Mouse (Mus musculus): ENCODE results near the gene Evx2.

Evx2 gene

DNA sequence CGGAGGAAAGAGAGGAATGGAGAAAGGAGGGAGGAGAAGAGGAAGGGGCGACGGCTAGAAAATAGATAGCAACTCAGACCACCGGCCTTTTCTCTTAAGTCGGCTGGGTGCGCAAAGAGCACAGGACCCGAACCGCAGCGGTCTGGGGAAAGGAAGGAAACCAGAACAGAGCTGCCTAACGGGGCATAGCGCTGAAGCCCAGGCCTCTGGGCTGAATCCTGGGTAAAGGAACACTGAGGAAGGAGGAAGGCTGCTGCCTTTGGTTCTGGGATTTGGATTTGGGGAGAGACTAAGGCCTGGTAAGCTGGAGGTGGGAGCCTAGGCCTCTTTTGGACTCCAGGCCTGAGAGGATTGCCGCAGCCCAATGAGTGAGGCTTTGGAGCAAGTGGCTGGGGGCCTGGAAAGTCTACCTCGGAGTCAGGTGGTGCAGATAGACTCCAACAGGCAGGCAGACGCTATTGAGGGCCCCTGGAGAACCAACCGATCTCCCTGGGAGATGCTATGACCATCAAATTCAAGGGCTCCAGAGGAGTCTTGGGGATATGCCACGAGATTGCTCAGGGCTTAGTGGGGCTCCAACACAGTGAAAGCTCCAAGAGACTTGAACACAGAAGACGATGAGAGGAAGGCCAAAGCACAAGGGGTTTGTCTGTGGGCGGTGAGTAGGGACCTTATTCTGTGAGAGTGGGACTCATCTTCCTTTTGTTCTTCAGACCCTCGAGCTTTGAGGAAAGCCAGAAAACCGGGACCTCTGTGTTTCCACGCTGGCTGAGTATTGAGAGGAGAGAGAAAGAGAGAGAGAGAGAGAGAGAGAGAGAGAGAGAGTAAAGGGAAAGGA lies 21.4 kb upstream of the Evx2 start:
- DNase-seq (ENCODE audit: low spot score): no peak

DNA sequence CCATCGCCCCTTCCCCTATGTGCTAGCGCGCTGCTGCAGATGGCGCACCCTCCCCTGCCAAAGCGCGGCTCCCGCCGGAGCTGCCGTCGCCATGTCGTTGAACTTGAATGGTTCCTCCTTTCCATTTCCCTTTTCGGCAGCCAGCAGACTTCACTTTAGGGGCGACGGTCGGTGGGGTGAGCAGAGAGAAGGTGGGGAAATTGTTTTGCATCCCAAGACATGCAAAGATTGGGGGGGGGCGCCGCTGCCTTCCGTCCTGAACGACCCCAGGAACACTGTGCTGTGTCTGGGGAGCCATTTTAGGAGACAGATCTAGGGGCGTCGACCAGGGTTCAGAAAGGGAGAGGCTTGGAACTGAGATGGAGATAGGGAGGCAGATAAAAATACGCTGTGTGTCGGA lies 20.6 kb upstream of the Evx2 start:
- no peak for DNase-seq (ENCODE audit: low spot score)

DNA sequence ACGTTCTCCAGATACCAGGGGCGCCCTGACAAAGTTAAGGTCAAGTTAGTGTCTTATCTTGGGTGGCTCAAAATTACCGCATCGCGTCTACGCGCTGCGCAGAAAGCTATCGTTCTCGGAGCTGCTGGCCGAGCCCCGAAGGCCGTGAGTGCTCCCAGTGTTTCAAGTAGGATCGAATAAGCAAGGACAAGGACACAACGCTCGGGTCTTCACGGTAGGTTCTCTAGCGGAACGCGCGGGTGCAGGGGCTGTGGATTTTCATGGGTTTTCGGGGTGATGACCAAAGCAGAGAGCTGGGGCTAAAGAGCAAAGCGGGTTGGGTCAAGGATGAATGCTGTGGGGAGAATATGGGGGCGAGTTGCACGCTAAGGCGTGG lies 20.2 kb upstream of the Evx2 start:
- DNase-seq (ENCODE audit: low spot score): no peak

GRCm38 (mm10) chr2:74678891-74679595 lies 19.7 kb upstream of the Evx2 start, which contains the start of gene Hoxd11:
Hoxd11 (plus strand) TSS chr2:74679557.
- DNase-seq (ENCODE audit: low spot score): no peak

DNA sequence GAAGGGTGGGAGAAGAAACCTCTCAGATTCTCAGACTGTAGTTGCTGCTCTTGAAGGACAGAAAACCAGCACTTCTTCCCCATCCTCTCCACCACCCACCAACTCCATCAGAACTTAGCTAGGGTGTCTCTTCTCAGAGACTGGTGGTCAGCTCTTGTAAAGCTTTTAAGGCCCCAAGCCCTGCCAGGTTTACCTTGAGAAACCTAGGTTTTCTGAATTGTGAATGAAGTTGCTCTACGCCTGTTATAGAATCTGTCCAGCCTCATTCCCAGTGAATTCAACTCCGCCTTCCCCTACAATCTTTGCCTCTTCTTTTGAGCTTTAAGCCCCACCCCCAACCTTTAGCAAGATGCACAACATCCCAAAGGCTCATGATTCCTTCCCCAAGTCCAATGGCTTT lies 17.7 kb upstream of the Evx2 start:
- DNase-seq (ENCODE audit: low spot score): no peak

DNA sequence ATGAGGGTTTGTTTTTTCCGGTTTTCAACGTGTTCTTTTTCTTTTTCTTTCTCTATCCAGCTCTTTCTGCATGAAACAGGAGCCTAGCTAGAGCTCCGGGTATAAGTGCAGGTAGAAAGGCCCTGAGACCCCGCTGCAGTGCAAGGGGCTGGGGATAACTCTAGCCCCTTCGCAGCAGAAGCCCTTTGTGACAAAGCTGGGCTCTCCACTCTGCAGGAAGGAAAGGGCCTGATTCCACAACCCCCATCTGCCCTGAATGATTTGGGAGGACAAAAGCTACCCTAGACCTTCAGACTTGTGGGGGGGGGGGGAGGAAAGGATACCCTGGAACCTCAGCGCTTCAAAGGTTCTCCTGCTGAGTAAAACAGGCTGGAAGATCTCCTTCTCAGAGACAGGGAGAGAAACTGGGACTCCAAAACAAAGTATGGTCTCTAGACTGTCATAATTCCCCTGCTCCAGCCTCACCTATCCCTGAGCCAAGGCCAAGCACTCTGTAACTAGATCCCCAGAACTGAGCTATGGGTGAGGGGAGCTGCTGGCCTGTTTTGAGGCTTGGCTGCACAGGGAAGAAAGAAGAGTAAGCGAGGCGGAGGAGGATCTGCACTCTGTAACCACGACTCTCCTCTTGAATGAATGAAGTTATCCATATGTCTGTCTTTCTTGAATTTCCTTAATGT lies 17.2 kb upstream of the Evx2 start:
- DNase-seq (ENCODE audit: low spot score): no peak

- DNase-seq (ENCODE audit: low spot score): no peak
Observed at GRCm38 (mm10) chr2:74675666-74676282, 16.4 kb upstream of the Evx2 start.

DNA sequence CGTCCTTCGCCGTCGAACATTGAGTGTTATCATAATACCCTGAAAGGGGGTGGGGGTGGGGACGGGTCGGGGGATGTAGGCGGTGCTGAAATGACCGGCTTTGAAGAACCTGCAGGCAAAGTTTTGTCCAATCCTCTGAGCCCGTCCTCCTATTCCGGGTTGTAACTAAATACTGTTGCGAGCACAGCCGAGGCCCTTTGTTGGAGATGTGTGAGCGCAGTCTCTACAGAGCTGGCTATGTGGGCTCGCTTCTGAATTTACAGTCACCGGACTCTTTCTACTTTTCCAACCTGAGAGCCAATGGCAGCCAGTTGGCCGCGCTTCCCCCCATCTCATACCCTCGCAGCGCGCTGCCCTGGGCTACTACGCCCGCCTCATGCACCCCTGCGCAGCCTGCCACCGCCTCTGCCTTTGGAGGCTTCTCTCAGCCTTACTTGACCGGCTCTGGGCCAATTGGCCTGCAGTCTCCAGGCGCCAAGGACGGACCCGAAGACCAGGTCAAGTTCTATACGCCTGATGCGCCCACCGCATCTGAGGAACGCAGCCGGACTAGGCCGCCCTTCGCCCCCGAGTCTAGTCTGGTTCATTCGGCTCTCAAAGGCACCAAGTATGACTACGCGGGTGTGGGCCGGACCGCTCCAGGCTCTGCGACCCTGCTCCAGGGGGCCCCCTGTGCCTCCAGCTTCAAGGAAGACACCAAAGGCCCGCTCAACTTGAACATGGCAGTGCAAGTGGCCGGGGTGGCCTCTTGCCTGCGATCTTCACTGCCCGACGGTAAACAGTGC lies 15.7 kb upstream of the Evx2 start, which contains the start of gene Hoxd12:
Gene Hoxd12 (plus strand): TSS at position 133 of the 785 bp plus-strand sequence.
- no peak for DNase-seq (ENCODE audit: low spot score)

GRCm38 (mm10) chr2:74673835-74674425 lies 14.6 kb upstream of the Evx2 start:
- no peak for DNase-seq (ENCODE audit: low spot score)

DNA sequence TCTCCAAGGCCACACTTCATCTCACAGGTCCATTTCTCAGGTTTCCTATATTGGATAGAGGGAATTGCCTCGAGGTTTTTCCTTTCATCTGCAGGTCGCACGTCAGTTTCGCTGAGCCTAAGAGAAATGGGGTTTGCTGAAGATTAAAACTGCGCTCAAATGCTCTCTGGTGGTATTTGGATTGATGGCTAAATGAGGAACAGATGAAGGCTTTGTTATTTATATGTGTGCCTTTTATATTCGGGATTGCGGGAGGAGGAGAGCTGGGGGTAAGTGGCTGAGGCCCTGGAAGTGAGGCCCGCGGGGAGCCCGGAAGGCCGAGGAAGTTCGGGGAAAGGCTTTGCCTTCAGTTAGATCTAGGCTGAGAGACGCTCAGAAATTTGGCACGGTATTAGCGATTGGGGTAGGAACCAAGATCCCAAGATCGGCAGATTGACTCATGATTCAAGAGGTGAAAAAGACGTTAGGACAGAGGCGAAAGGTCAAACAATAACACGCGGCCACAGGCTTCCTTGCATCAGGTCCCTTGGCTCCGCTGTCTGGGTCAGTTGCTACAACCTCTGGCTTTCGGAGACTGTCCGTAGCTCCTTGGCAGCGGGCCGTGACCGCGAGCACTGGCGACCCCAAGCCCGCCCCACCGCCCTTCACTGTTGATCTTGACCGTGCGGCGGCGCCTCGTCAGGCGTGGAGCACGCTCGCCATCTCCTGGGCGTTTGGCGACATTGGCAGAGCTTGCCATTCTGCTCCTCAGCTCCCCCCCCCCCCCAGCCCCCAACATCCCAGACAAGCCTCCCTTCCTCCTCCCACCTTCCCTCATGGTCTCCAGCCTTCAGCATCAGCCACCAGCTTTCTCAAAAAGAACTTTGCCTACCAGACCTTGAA lies 13.4 kb upstream of the Evx2 start:
- peak; percentile 75 for DNase-seq (ENCODE audit: low spot score)

- peak; percentile 17 for DNase-seq (ENCODE audit: low spot score)
Observed at GRCm38 (mm10) chr2:74671847-74672246, 12.5 kb upstream of the Evx2 start.

DNA sequence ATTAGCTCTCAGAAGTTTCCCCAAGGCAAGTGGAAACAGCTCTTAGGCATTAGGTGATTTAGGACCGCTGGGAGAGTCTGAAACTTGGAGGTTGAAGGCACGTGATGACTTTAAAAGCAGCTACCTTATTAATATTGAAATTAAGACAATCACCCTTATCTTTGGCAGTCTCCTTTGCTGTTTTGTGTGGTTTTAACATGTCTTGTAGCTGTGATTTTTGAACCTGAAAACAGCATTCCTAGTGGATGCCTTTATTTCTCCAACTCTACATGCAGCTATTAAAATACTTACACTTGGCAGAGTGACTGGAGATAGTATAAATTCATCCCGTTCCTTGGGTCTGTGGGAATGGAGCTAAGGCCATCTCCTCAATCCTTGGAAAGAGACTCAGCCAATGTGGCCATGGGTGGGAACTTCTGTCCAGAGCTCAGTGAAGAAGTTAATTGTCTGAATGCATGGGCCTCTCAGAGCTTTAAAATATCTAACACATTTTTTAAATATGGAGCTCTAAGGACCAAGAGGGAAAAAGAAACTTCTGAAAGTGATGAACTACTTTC lies 11.4 kb upstream of the Evx2 start:
- DNase-seq (ENCODE audit: low spot score): no peak

DNA sequence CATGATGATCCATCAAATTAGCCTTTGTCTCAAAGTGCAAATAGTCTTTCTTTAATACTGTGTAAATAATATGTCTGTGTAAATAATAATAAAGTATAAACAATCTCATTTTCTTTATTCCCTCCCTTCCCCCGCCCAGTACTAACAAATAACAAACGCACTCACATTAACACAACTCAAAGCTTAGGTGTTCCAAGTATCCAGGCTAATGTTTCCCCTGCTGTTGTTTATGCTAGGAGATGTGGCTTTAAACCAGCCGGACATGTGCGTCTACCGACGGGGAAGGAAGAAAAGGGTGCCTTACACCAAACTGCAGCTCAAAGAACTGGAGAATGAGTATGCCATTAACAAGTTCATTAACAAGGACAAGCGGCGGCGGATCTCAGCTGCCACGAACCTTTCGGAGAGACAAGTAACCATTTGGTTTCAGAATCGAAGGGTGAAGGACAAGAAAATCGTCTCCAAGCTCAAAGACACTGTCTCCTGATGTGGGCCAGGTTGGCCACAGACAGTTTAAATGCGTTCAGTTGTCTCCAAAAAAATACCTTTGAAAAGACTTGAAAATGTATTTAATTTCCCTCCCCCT lies 10.4 kb upstream of the Evx2 start:
- no peak for DNase-seq (ENCODE audit: low spot score)

GRCm38 (mm10) chr2:74669230-74669578 lies 9.8 kb upstream of the Evx2 start:
- no peak for DNase-seq (ENCODE audit: low spot score)

DNA sequence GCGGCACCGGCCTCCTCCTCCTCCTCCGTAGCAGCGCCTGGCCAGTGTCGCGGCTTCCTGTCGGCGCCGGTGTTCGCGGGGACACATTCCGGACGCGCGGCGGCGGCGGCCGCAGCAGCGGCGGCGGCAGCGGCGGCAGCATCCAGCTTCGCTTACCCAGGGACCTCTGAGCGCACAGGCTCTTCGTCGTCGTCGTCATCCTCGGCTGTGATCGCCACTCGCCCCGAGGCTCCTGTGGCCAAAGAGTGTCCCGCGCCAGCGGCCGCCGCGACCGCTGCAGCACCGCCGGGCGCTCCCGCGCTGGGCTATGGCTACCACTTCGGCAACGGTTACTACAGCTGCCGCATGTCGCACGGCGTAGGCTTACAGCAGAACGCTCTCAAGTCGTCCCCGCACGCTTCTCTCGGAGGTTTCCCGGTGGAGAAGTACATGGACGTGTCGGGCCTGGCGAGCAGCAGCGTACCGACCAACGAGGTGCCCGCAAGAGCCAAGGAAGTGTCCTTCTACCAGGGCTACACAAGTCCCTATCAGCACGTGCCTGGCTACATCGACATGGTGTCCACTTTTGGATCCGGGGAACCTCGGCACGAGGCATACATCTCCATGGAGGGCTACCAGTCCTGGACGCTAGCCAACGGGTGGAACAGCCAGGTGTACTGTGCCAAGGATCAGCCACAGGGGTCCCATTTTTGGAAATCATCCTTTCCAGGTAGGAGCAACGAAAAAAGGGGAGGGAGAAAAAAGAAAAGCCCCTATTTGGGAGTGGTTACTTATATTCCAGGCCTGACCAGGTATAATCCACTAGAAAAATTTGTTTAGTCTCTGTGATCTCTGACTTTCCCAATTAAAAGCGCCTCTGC lies 9.2 kb upstream of the Evx2 start:
- DNase-seq (ENCODE audit: low spot score): no peak

DNA sequence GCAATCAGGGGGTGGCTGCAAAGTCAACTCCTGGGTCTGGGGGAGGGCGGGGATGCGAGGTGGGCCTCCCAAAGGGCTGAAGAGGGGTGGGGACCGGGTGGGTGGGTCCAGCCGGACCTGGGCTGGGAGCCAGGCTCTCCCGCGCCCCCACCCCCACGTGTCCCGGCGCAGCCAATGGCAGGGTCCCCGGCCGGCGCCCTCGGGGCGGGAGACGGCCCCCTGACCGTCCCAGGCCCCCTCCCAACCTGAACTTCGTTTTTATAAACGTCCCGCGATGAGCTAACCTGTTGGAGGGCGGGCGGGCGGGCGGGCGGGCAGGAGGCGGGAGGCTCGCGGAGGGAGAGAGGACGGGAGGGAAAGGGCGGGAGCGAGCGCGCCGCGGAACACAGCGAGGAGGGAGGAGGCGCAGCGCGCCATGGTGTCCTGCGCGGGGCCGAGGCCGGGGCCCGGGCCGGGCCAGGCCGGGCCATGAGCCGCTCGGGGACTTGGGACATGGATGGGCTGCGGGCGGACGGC lies 8.5 kb upstream of the Evx2 start, which contains the start of gene Hoxd13:
Gene Hoxd13 (plus strand): TSS at position 469 of the 516 bp plus-strand sequence.
- DNase-seq (ENCODE audit: low spot score): no peak

- no peak for DNase-seq (ENCODE audit: low spot score)
Observed at GRCm38 (mm10) chr2:74667191-74667841, 8.0 kb upstream of the Evx2 start.

- DNase-seq (ENCODE audit: low spot score): no peak
Observed at GRCm38 (mm10) chr2:74666411-74666810, 7.1 kb upstream of the Evx2 start.

Measured in MN1 (cell line).